Mouse (Mus musculus): Measurements from ENCODE around the gene Olfr275. TPM values are rescaled to one million over a fixed set of nuclear protein-coding genes. Genes with fewer than 3 reads are reported as not detected.

Gene Olfr275
- total and polyA plus RNA-seq, 3 experiments: not detected

GRCm38 (mm10) chr4:52859136-52859535, 44.7 kb downstream of the Olfr275 start, which contains the start of gene Olfr273:
Gene Olfr273, minus strand, starts transcription at chr4:52859236.
- in situ Hi-C loops (cut with MboI; ENCODE audit: low pct_ligation_motif_present, low pct_unique_long_range_greater_than_20kb, low sequenced_read_pairs): no loop called here
- dilution Hi-C loops (cut with MboI; ENCODE audit: extremely low pct_ligation_motif_present, extremely low pct_unique_long_range_greater_than_20kb, low sequenced_read_pairs): no loop called here
- Histone ChIP-seq H3K27ac (ENCODE audit: insufficient read depth, low read depth) (no peak within 1 kb of the TSS), H3K4me3 (replicated peaks in 1 of 3; ENCODE audit: low read depth in 2 of 3, low read length in 2 of 3, poor library complexity in 1 of 3) (no peak within 1 kb of the TSS), H3K79me2 (replicated peaks; ENCODE audit: control insufficient read depth, extremely low read depth, insufficient read depth, poor library complexity, severe bottlenecking) (no peaks in the 10 kb centered on the region), H3K9me3 (replicated peaks; ENCODE audit: low read length) (no peaks in the 10 kb centered on the region), H3K36me3 (replicated peaks in 1 of 2; ENCODE audit: control insufficient read depth in 1 of 2, insufficient read depth in 1 of 2, low read length in 1 of 2) (no peaks in the 10 kb centered on the region), H3K4me1 (ENCODE audit: control insufficient read depth in 1 of 2, insufficient read depth in 2 of 2) (peaks cover 0 to 11% of the 10 kb centered on the region in 2 experiments; a peak in 2 of 4 replicates), H3K4me2 (ENCODE audit: insufficient read depth, low read depth, poor library complexity, severe bottlenecking) (no peak within 1 kb of the TSS), H3K9ac (ENCODE audit: insufficient read depth, low read depth) (no peak within 1 kb of the TSS), H3K27me3 (replicated peaks) (no peaks in the 10 kb centered on the region)
- DNase-seq (ENCODE audit: extremely low read depth): no peak
- no peak for TF ChIP-seq MAZ (IDR thresholded peaks at IDR 0.05; ENCODE audit: low read depth, low read length)
- TF ChIP-seq TBP (conservative IDR thresholded peaks at IDR 0.05; ENCODE audit: low read depth, low read length): no peak
- TF ChIP-seq RAD21 (IDR thresholded peaks at IDR 0.05; ENCODE audit: low read depth, low read length): no peak
- no peak for TF ChIP-seq KAT2A (IDR thresholded peaks at IDR 0.05; ENCODE audit: insufficient replicate concordance, low read length)
- TF ChIP-seq ETS1 (conservative IDR thresholded peaks at IDR 0.05; ENCODE audit: low read depth, low read length): no peak
- TF ChIP-seq EP300 (IDR thresholded peaks at IDR 0.05; ENCODE audit: low read length): no peak
- no peak for TF ChIP-seq JUN (IDR thresholded peaks at IDR 0.05; ENCODE audit: insufficient read depth, low read depth, low read length)
- no peak for TF ChIP-seq UBTF (IDR thresholded peaks at IDR 0.05; ENCODE audit: low read depth, low read length)
- no peak for TF ChIP-seq JUND (conservative IDR thresholded peaks at IDR 0.05; ENCODE audit: low read depth, low read length)
- no peak for TF ChIP-seq ZNF384 (IDR thresholded peaks at IDR 0.05; ENCODE audit: low read depth, low read length)
- TF ChIP-seq NELFE (IDR thresholded peaks at IDR 0.05; ENCODE audit: low read depth, low read length): no peak
- TF ChIP-seq CHD1 (IDR thresholded peaks at IDR 0.05; ENCODE audit: low read depth, low read length): no peak

- Histone ChIP-seq H3K27ac (ENCODE audit: insufficient read depth, low read depth) (no peak overlapping the region), H3K4me3 (replicated peaks in 1 of 3; ENCODE audit: low read depth in 2 of 3, low read length in 2 of 3, poor library complexity in 1 of 3) (no peak overlapping the region), H3K79me2 (replicated peaks; ENCODE audit: control insufficient read depth, extremely low read depth, insufficient read depth, poor library complexity, severe bottlenecking) (no peaks in the 10 kb centered on the region), H3K9ac (ENCODE audit: insufficient read depth, low read depth) (no peak overlapping the region), H3K4me1 (ENCODE audit: control insufficient read depth in 1 of 2, insufficient read depth in 2 of 2) (peaks cover 0 to 24% of the 10 kb centered on the region in 2 experiments; a peak in 2 of 4 replicates), H3K9me3 (replicated peaks; ENCODE audit: low read length) (no peaks in the 10 kb centered on the region), H3K27me3 (replicated peaks) (no peaks in the 10 kb centered on the region), H3K4me2 (ENCODE audit: insufficient read depth, low read depth, poor library complexity, severe bottlenecking) (no peak overlapping the region), H3K36me3 (replicated peaks in 1 of 2; ENCODE audit: control insufficient read depth in 1 of 2, insufficient read depth in 1 of 2, low read length in 1 of 2) (no peaks in the 10 kb centered on the region)
- dilution Hi-C loops (cut with MboI; ENCODE audit: extremely low pct_ligation_motif_present, extremely low pct_unique_long_range_greater_than_20kb, low sequenced_read_pairs): no loop called here
- no peak for DNase-seq (ENCODE audit: extremely low read depth)
- in situ Hi-C loops (cut with MboI; ENCODE audit: low pct_ligation_motif_present, low pct_unique_long_range_greater_than_20kb, low sequenced_read_pairs): no loop called here
- TF ChIP-seq ELF1 (IDR thresholded peaks at IDR 0.05; ENCODE audit: low read depth, low read length): no peak
- no peak for TF ChIP-seq NELFE (IDR thresholded peaks at IDR 0.05; ENCODE audit: low read depth, low read length)
- TF ChIP-seq ZKSCAN1 (IDR thresholded peaks at IDR 0.05; ENCODE audit: borderline replicate concordance, low read depth, low read length): no peak
- no peak for TF ChIP-seq IRF4 (IDR thresholded peaks at IDR 0.05; ENCODE audit: low read depth, low read length)
- no peak for TF ChIP-seq MAX (IDR thresholded peaks at IDR 0.05; ENCODE audit: low read length)
- no peak for TF ChIP-seq JUN (IDR thresholded peaks at IDR 0.05; ENCODE audit: insufficient read depth, low read depth, low read length)
- TF ChIP-seq MEF2A (IDR thresholded peaks at IDR 0.05; ENCODE audit: borderline replicate concordance, low read depth, low read length): no peak
- no peak for TF ChIP-seq SIN3A (IDR thresholded peaks at IDR 0.05; ENCODE audit: low read length)
- TF ChIP-seq POLR2A (IDR thresholded peaks at IDR 0.05; ENCODE audit: low read depth, low read length): no peak
- TF ChIP-seq MXI1 (IDR thresholded peaks at IDR 0.05; ENCODE audit: low read depth, low read length): no peak
- TF ChIP-seq HCFC1 (IDR thresholded peaks at IDR 0.05; ENCODE audit: low read depth, low read length): no peak
- no peak for TF ChIP-seq MAFK (IDR thresholded peaks at IDR 0.05; ENCODE audit: insufficient replicate concordance, low read length)
- no peak for TF ChIP-seq UBTF (IDR thresholded peaks at IDR 0.05; ENCODE audit: low read depth, low read length)
- TF ChIP-seq BHLHE40 (IDR thresholded peaks at IDR 0.05; ENCODE audit: low read depth, low read length): no peak
- no peak for TF ChIP-seq KAT2A (IDR thresholded peaks at IDR 0.05; ENCODE audit: insufficient replicate concordance, low read length)
- TF ChIP-seq TBP (conservative IDR thresholded peaks at IDR 0.05; ENCODE audit: low read depth, low read length): no peak
- TF ChIP-seq USF2 (conservative IDR thresholded peaks at IDR 0.05; ENCODE audit: low read depth, low read length): no peak
- TF ChIP-seq CHD1 (IDR thresholded peaks at IDR 0.05; ENCODE audit: low read depth, low read length): no peak
- TF ChIP-seq MYC (IDR thresholded peaks at IDR 0.05; ENCODE audit: low read depth, low read length): no peak
Observed at GRCm38 (mm10) chr4:52864156-52864555, 49.8 kb downstream of the Olfr275 start.

All from CH12.LX (cell line).